Mouse (Mus musculus): ENCODE results near the gene Plb1. TPM values are rescaled to one million over a fixed set of nuclear protein-coding genes. Genes with fewer than 3 reads are reported as not detected.

Plb1 gene
- polyA plus RNA-seq, 1 experiment from 2014 or later: not detected

DNA sequence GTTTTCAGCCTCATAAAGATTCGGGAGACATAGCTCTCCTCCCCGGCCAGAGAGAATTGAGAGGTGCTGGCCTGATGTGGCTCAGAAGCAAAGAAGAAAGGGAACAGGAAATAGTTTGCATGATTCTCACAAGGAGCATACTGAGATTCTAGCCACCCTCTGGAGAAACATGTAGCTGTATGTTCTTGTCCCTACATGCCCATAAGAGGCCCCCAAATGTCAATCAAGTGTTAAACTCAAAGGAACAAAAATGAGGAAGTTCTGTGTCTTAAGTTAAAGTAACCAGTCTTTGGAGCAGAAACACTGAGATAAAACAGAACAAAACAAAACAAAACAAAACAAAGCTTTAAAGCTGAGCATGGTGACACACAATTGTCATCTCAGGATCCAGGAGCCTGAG, 6.8 kb downstream of the Plb1 start:
- Histone ChIP-seq H3K4me3 (ENCODE audit: low read depth, low read length) (no peak overlapping the region), H3K4me1 (ENCODE audit: control insufficient read depth, insufficient read depth, low read length) (no peaks in the 10 kb centered on the region), H3K9ac (replicated peaks; ENCODE audit: low read depth, low read length) (no peak overlapping the region), H3K27ac (ENCODE audit: low read depth, low read length) (no peak overlapping the region), H3K4me2 (ENCODE audit: low read depth, low read length) (no peak overlapping the region), H3K36me3 (ENCODE audit: control insufficient read depth, insufficient read depth, low read length) (no peaks in the 10 kb centered on the region), H3K27me3 (ENCODE audit: control insufficient read depth, insufficient read depth, low read length) (no peaks in the 10 kb centered on the region), H3K9me3 (ENCODE audit: control insufficient read depth, low read length) (no peaks in the 10 kb centered on the region)
- WGBS: 78% methylated on average over 2 of the region's 2 CpGs
- no peak for ATAC-seq (ENCODE audit: low read depth)

DNA sequence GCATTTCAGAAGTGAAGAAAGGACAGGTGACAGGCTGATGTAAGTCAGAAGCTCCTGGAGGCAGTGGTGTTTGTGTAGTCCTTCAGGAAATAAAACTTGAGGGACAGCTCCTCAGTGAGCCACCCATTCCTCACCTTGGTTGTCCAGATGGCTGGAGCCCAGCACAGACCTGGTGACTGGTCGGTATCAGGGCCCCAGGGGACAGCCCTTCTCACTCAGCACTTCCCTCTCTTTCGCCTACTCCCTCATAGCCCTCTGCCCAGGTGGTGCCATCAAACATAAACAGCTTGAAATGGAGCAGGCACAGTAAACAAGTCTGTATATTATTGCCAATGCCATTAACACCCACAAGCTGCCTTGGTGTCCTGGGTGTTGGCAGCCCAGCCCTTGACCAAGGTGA, 8.2 kb downstream of the Plb1 start:
- no peak overlapping the region for H3K4me2 ChIP-seq (ENCODE audit: low read depth, low read length)
- 78% methylated on average over 2 of the region's 2 CpGs for WGBS
- no peaks in the 10 kb centered on the region for H3K9me3 ChIP-seq (ENCODE audit: control insufficient read depth, low read length)
- no peaks in the 10 kb centered on the region for H3K4me1 ChIP-seq (ENCODE audit: control insufficient read depth, insufficient read depth, low read length)
- H3K27ac ChIP-seq (ENCODE audit: low read depth, low read length): no peak overlapping the region
- H3K9ac ChIP-seq (replicated peaks; ENCODE audit: low read depth, low read length): no peak overlapping the region
- no peaks in the 10 kb centered on the region for H3K27me3 ChIP-seq (ENCODE audit: control insufficient read depth, insufficient read depth, low read length)
- no peak for ATAC-seq (ENCODE audit: low read depth)
- no peaks in the 10 kb centered on the region for H3K36me3 ChIP-seq (ENCODE audit: control insufficient read depth, insufficient read depth, low read length)
- H3K4me3 ChIP-seq (ENCODE audit: low read depth, low read length): no peak overlapping the region

DNA sequence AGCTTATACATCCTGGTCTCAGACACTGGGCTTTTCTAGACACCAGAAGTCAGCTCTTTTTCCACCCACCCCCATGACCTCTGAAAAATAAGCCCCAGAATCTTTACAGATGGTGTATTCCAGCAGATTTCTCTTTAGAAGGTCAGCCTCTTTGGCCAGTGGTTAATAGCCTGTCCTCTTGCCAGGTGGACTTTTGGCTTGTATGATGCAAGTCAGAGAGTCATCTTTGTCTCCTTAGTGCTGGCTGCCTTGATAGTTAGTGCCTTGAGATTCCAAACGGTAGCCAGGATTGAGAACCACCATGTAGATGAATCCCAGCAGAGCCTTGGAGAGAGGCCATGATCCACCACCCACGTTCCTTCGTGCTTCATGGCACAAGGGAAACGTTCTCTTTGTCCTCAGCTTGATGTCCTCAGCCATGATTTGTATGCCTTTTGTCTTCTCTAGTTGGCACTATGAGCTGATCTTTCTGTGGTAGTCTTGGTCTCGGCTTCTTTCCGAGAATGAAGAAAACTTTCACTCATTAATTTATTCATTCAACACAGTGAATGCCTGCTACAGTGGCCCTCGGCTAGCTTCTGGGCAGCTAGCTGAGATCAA, 10.9 kb downstream of the Plb1 start:
- no peaks in the 10 kb centered on the region for H3K4me1 ChIP-seq (ENCODE audit: control insufficient read depth, insufficient read depth, low read length)
- H3K27me3 ChIP-seq (ENCODE audit: control insufficient read depth, insufficient read depth, low read length): no peaks in the 10 kb centered on the region
- no peak overlapping the region for H3K9ac ChIP-seq (replicated peaks; ENCODE audit: low read depth, low read length)
- 69% methylated on average over 7 of the region's 7 CpGs for WGBS
- H3K4me3 ChIP-seq (ENCODE audit: low read depth, low read length): no peak overlapping the region
- no peak overlapping the region for H3K27ac ChIP-seq (ENCODE audit: low read depth, low read length)
- ATAC-seq (ENCODE audit: low read depth): no peak
- no peaks in the 10 kb centered on the region for H3K9me3 ChIP-seq (ENCODE audit: control insufficient read depth, low read length)
- H3K4me2 ChIP-seq (ENCODE audit: low read depth, low read length): no peak overlapping the region
- H3K36me3 ChIP-seq (ENCODE audit: control insufficient read depth, insufficient read depth, low read length): no peaks in the 10 kb centered on the region

DNA sequence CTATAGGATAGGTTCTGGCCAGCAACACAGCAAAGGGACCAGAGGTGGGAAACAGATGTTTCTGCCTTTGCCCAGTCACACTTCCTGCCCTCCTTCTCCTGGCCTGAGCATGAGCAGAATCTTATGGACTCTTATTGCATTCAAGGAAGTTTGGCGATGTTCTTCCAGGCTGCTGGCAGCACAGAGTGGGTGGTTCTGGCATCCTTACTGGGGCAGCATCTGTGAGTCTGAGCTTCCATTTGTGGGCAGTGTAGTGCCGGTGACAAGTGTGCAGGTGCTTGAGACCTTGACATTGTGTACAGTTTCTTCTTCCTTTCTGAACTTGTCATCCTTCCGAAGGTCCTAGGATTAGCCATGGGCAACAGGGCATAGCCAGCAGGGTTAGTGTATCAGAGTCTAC, 12.9 kb downstream of the Plb1 start:
- 90% methylated on average over 3 of the region's 3 CpGs for WGBS
- Histone ChIP-seq H3K27ac (ENCODE audit: low read depth, low read length) (no peak overlapping the region), H3K4me3 (ENCODE audit: low read depth, low read length) (no peak overlapping the region), H3K27me3 (ENCODE audit: control insufficient read depth, insufficient read depth, low read length) (no peaks in the 10 kb centered on the region), H3K9ac (replicated peaks; ENCODE audit: low read depth, low read length) (no peak overlapping the region), H3K36me3 (ENCODE audit: control insufficient read depth, insufficient read depth, low read length) (no peaks in the 10 kb centered on the region), H3K4me1 (ENCODE audit: control insufficient read depth, insufficient read depth, low read length) (no peaks in the 10 kb centered on the region), H3K9me3 (ENCODE audit: control insufficient read depth, low read length) (no peaks in the 10 kb centered on the region), H3K4me2 (ENCODE audit: low read depth, low read length) (no peak overlapping the region)
- no peak for ATAC-seq (ENCODE audit: low read depth)

GRCm38 (mm10) chr5:32260751-32261150, 28.2 kb downstream of the Plb1 start:
- no peak for ATAC-seq (ENCODE audit: low read depth)
- no peak overlapping the region for H3K27ac ChIP-seq (ENCODE audit: low read depth, low read length)

DNA sequence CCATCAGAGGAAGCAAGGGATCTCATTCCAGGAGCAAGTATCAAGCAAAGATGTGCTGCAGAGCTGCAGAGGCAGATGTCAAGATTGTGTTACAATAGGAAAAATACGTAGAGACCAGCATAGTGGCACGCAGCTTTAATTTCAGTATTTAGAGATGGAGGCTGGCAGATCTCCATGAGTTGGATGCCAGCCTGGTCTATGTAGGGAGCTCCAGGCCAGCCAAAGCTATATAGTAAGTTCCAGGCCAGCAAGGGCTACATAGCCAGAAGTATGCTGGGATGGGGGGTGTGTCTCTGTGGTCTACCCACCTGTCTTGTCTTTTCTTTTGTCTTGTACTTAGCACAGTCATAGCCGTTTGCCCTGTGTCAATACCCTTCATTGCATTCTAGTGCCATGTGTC, 28.7 kb downstream of the Plb1 start:
- Histone ChIP-seq H3K36me3 (ENCODE audit: control insufficient read depth, insufficient read depth, low read length) (no peaks in the 10 kb centered on the region), H3K4me3 (ENCODE audit: low read depth, low read length) (no peak overlapping the region), H3K27me3 (ENCODE audit: control insufficient read depth, insufficient read depth, low read length) (no peaks in the 10 kb centered on the region), H3K9ac (replicated peaks; ENCODE audit: low read depth, low read length) (no peak overlapping the region), H3K4me1 (ENCODE audit: control insufficient read depth, insufficient read depth, low read length) (no peaks in the 10 kb centered on the region), H3K27ac (ENCODE audit: low read depth, low read length) (no peak overlapping the region), H3K4me2 (ENCODE audit: low read depth, low read length) (no peak overlapping the region), H3K9me3 (ENCODE audit: control insufficient read depth, low read length) (no peaks in the 10 kb centered on the region)
- 89% methylated on average over 3 of the region's 3 CpGs for WGBS
- ATAC-seq (ENCODE audit: low read depth): no peak

More at GRCm38 (mm10) chr5:32260751-32261150, 28.2 kb downstream of the Plb1 start:
- H3K4me2 ChIP-seq (ENCODE audit: low read depth, low read length): no peak overlapping the region
- 48% methylated on average over 5 of the region's 5 CpGs for WGBS
- H3K9me3 ChIP-seq (ENCODE audit: control insufficient read depth, low read length): no peaks in the 10 kb centered on the region
- H3K36me3 ChIP-seq (ENCODE audit: control insufficient read depth, insufficient read depth, low read length): no peaks in the 10 kb centered on the region
- H3K27me3 ChIP-seq (ENCODE audit: control insufficient read depth, insufficient read depth, low read length): no peaks in the 10 kb centered on the region
- H3K4me3 ChIP-seq (ENCODE audit: low read depth, low read length): no peak overlapping the region
- no peak overlapping the region for H3K9ac ChIP-seq (replicated peaks; ENCODE audit: low read depth, low read length)
- H3K4me1 ChIP-seq (ENCODE audit: control insufficient read depth, insufficient read depth, low read length): no peaks in the 10 kb centered on the region

DNA sequence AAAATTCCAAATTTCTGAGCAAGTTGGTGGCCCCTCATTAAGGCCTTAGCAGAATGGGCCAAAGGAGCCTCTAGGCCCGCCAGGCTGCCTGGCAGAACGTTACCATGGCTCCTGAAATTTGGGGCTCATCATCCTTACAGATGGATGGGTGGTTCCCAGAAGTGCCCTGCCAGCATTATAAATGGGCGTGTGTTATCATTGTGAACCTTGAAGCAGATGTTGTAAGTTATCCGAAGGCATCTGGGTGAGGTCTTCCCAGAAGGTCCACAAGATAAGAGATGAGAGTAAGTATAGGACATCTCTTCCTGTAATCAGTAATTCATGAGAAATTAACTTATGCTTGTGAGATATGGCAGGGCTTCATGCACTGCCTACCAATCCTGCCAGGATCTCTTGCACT, 30.0 kb downstream of the Plb1 start:
- Histone ChIP-seq H3K27ac (ENCODE audit: low read depth, low read length) (no peak overlapping the region), H3K9ac (replicated peaks; ENCODE audit: low read depth, low read length) (no peak overlapping the region), H3K36me3 (ENCODE audit: control insufficient read depth, insufficient read depth, low read length) (no peaks in the 10 kb centered on the region), H3K4me1 (ENCODE audit: control insufficient read depth, insufficient read depth, low read length) (no peaks in the 10 kb centered on the region), H3K27me3 (ENCODE audit: control insufficient read depth, insufficient read depth, low read length) (no peaks in the 10 kb centered on the region), H3K4me2 (ENCODE audit: low read depth, low read length) (no peak overlapping the region), H3K4me3 (ENCODE audit: low read depth, low read length) (no peak overlapping the region), H3K9me3 (ENCODE audit: control insufficient read depth, low read length) (no peaks in the 10 kb centered on the region)
- WGBS: 88% methylated on average over 4 of the region's 4 CpGs
- no peak for ATAC-seq (ENCODE audit: low read depth)

GRCm38 (mm10) chr5:32272502-32272901, 40.0 kb downstream of the Plb1 start:
- WGBS: 70% methylated on average over 7 of the region's 7 CpGs
- no peak overlapping the region for H3K27ac ChIP-seq (ENCODE audit: low read depth, low read length)
- H3K4me3 ChIP-seq (ENCODE audit: low read depth, low read length): no peak overlapping the region
- no peaks in the 10 kb centered on the region for H3K9me3 ChIP-seq (ENCODE audit: control insufficient read depth, low read length)
- H3K9ac ChIP-seq (replicated peaks; ENCODE audit: low read depth, low read length): no peak overlapping the region
- no peaks in the 10 kb centered on the region for H3K4me1 ChIP-seq (ENCODE audit: control insufficient read depth, insufficient read depth, low read length)
- H3K4me2 ChIP-seq (ENCODE audit: low read depth, low read length): no peak overlapping the region
- no peaks in the 10 kb centered on the region for H3K27me3 ChIP-seq (ENCODE audit: control insufficient read depth, insufficient read depth, low read length)
- H3K36me3 ChIP-seq (ENCODE audit: control insufficient read depth, insufficient read depth, low read length): no peaks in the 10 kb centered on the region
- no peak for ATAC-seq (ENCODE audit: low read depth)

DNA sequence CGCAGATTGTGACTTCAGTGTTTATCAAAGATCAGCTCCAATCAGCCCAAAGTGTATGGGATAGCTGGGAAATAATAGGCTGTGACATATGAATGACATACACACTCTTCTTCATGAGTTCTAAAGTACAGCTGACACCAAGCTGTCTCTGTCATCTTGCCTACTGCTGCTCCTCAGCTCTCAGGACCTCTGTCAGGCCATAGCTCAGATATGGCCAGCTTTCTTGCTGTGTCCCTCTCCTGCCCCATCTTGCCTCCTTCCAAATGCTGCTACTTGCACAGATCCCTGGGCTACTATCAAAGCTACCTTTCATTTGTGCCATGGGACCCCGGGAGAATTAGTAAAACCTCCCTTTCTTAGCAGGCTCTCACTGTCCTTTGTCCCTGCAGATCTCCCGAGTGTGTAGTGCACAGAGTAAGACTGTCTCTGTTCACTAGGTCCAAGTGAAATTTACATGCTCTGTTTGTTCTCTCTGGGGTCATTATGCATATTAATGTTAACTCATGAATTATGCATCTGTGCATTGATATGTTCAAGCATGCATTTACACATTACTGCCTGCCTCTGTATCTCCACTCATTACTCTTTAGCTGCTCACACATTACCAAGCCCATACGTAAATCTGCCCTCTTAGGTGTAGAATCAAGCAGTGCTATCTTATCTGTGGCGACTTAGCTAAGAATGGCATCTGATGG, 45.6 kb downstream of the Plb1 start:
- Histone ChIP-seq H3K27me3 (ENCODE audit: control insufficient read depth, insufficient read depth, low read length) (no peaks in the 10 kb centered on the region), H3K4me2 (ENCODE audit: low read depth, low read length) (no peak overlapping the region), H3K9ac (replicated peaks; ENCODE audit: low read depth, low read length) (no peak overlapping the region), H3K27ac (ENCODE audit: low read depth, low read length) (peak overlapping the region; percentile 25; the same call in 1 of the 2 replicates), H3K9me3 (ENCODE audit: control insufficient read depth, low read length) (no peaks in the 10 kb centered on the region), H3K36me3 (ENCODE audit: control insufficient read depth, insufficient read depth, low read length) (no peaks in the 10 kb centered on the region), H3K4me1 (ENCODE audit: control insufficient read depth, insufficient read depth, low read length) (peaks cover 9% of the 10 kb centered on the region; the same call in 1 of the 2 replicates), H3K4me3 (ENCODE audit: low read depth, low read length) (no peak overlapping the region)
- 39% methylated on average over 5 of the region's 5 CpGs for WGBS
- ATAC-seq (ENCODE audit: low read depth): peak; percentile 87
